Mouse (Mus musculus) kidney, embryonic 14.5 days (tissue): ENCODE measurements around the gene Tpk1. TPM values are rescaled to one million over a fixed set of nuclear protein-coding genes. Genes with fewer than 3 reads are reported as not detected.

Experiments used
- ATAC-seq: fragments of 200-750 bp; cut with Nextera tagmentation; 2 replicates; pipeline ENCODE4 v1.8.0; 2017; ENCODE audit warnings: moderate number of reproducible peaks, mild to moderate bottlenecking, moderate TSS enrichment, moderate library complexity; ENCODE audit not compliant: low FRiP score, low TSS enrichment
- H3K27ac ChIP-seq: fragments of 300-500 bp; sonication (generic); 2 replicates; pipeline ENCODE4 v1.5.1; 2014; ENCODE audit warnings: low read depth, mild to moderate bottlenecking, low read length, moderate library complexity, mixed read lengths
- H3K27me3 ChIP-seq: fragments of 300-500 bp; sonication (generic); 2 replicates; pipeline ENCODE4 v1.6.1; 2014; ENCODE audit warnings: mild to moderate bottlenecking, low read length; ENCODE audit not compliant: control insufficient read depth, insufficient read depth
- H3K36me3 ChIP-seq: fragments of 300-500 bp; sonication (generic); 2 replicates; pipeline ENCODE4 v1.6.1; 2014; ENCODE audit warnings: low read length, mixed read lengths; ENCODE audit not compliant: control insufficient read depth, insufficient read depth
- H3K4me1 ChIP-seq: fragments of 300-500 bp; sonication (generic); 2 replicates; pipeline ENCODE4 v1.6.1; 2014; ENCODE audit warnings: low read length, mixed read lengths; ENCODE audit not compliant: control insufficient read depth, insufficient read depth
- H3K4me2 ChIP-seq: fragments of 300-500 bp; sonication (generic); replicated peaks from 2 replicates; pipeline ENCODE4 v1.6.1; 2014; ENCODE audit warnings: low read depth, mild to moderate bottlenecking, low read length
- H3K4me3 ChIP-seq: fragments of 300-500 bp; sonication (generic); 2 replicates; pipeline ENCODE4 v1.5.1; 2014; ENCODE audit warnings: mild to moderate bottlenecking, low read length
- H3K9ac ChIP-seq: fragments of 300-500 bp; sonication (generic); 2 replicates; pipeline ENCODE4 v1.6.1; 2014; ENCODE audit warnings: low read depth, mild to moderate bottlenecking, low read length, moderate library complexity
- H3K9me3 ChIP-seq: fragments of 300-500 bp; sonication (generic); 2 replicates; pipeline ENCODE4 v1.6.1; 2016; ENCODE audit warnings: low read length; ENCODE audit not compliant: control insufficient read depth
- WGBS: fragments of 180-500 bp; shearing (Covaris S2); extraction: QIAGEN DNeasy Blood & Tissue Kit; methylation state at CpG from one replicate; pipeline ENCODE4 v1.1.7; 2014; 5-methylcytosine and 5-hydroxymethylcytosine counted together
- polyA plus RNA-seq: library from polyadenylated mRNA; unstranded; fragments of >200 nt; fragmentation: Nextera tagmentation; extraction: Ambion mirVana; gene quantifications from 2 replicates; pipeline ENCODE4 v1.2.1, GENCODE M21; 2014

Gene Tpk1
- polyA plus RNA-seq, 1 experiment from 2014 or later: 14.2 TPM

DNA sequence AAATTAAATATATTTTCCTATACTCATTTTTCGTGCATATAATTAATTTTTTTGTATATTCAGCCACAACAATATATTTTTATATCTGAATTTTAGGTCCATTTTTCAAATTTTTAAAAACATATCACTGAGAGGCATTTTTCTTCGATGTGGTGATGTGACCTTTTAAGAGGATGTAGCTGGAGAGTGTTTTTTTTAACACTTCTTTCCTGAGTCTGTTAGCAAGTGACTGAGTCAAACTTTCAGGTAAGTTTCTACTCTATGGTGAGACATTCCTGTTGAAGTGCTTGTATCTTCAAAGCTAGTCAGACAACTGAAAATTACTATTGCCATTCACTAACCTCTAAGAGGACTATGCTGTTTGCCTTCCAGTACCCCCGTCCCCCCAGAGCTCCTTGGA is 283.3 kb downstream of the Tpk1 start:
- Histone ChIP-seq H3K27me3 (no peaks in the 10 kb centered on the region), H3K9me3 (no peaks in the 10 kb centered on the region), H3K27ac (no peak overlapping the region), H3K36me3 (no peaks in the 10 kb centered on the region), H3K4me3 (no peak overlapping the region), H3K4me2 (no peak overlapping the region), H3K4me1 (no peaks in the 10 kb centered on the region), H3K9ac (no peak overlapping the region)
- no peak for ATAC-seq
- WGBS: 94% methylated on average over 3 of the region's 3 CpGs

DNA sequence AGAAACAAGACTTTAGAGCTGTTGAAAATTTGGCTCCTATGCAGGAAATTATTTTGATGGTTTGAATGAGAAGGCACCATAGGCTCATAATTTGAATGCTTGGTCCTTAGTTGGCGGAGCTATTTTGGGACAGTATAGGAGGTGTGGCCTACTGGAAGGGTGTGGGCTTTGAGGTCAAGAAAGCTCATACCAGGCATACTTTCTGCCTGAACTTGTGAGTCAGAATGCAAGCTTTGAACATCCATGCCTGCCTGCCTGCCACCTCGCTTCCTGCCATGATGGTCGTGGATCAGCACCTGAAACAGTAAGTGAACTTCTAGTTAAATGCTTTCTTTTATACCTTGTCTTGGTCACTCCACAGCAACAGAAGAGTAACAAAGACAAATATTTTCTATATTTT is 283.8 kb downstream of the Tpk1 start:
- Histone ChIP-seq H3K4me3 (no peak overlapping the region), H3K9me3 (no peaks in the 10 kb centered on the region), H3K36me3 (no peaks in the 10 kb centered on the region), H3K27me3 (no peaks in the 10 kb centered on the region), H3K4me1 (no peaks in the 10 kb centered on the region), H3K9ac (no peak overlapping the region), H3K4me2 (no peak overlapping the region), H3K27ac (no peak overlapping the region)
- 82% methylated on average over 3 of the region's 3 CpGs for WGBS
- no peak for ATAC-seq

DNA sequence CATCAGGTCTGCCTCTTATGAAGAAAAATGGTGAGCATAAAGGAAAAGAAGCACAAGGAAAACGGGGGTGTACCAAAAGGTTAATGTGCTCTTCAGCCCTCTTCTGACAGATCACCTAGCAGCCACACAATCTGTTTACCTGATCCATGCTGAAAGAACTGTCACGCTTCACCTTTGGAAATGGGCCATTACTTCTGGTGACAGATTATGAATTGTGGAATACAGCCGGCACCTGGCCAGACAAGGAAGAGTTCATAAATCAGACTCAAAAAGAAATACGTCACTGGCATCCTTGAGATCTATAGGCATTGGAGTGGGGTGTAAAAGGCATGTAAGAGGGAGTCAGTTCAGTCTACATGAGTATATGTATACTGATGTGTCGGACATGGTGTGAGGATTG is 292.9 kb downstream of the Tpk1 start:
- ATAC-seq: no peak
- Histone ChIP-seq H3K4me3 (no peak overlapping the region), H3K27ac (no peak overlapping the region), H3K4me2 (no peak overlapping the region), H3K36me3 (no peaks in the 10 kb centered on the region), H3K27me3 (no peaks in the 10 kb centered on the region), H3K4me1 (no peaks in the 10 kb centered on the region), H3K9ac (no peak overlapping the region), H3K9me3 (no peaks in the 10 kb centered on the region)
- 41% methylated on average over 5 of the region's 5 CpGs for WGBS

DNA sequence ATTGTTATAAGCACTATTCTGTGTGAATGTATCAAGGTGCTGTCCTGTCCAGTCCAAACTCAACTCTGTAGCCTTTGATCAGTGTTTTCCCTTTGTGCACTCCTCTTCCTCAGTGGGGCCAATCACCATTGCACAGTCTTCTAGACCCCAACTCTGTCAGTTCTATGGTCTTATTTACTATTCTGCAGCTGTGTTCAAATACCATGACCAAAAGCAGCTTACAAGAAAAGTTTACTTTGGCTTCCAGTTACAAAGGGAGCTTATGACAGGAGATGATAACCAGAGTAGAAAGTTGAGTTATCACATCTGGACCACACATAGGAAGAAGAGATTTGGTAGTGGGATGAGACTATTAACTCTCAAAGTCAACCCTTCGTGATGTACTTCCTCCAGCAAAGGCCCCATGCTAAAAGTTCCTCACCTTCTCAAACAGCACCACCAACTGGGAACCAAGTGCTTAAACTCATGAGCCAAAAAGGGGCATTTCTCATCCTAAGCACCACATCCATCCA is 298.6 kb downstream of the Tpk1 start:
- Histone ChIP-seq H3K36me3 (no peaks in the 10 kb centered on the region), H3K4me3 (no peak overlapping the region), H3K4me2 (no peak overlapping the region), H3K27me3 (no peaks in the 10 kb centered on the region), H3K9me3 (no peaks in the 10 kb centered on the region), H3K27ac (no peak overlapping the region), H3K9ac (no peak overlapping the region), H3K4me1 (no peaks in the 10 kb centered on the region)
- peak; percentile 28; the same call in 1 of the 2 replicates for ATAC-seq
- 67% methylated on average over 1 of the region's 1 CpGs for WGBS

- WGBS: 90% methylated on average over 2 of the region's 2 CpGs
- Histone ChIP-seq H3K9ac (no peak overlapping the region), H3K4me3 (no peak overlapping the region), H3K36me3 (no peaks in the 10 kb centered on the region), H3K4me2 (no peak overlapping the region), H3K9me3 (no peaks in the 10 kb centered on the region), H3K4me1 (no peaks in the 10 kb centered on the region), H3K27me3 (no peaks in the 10 kb centered on the region), H3K27ac (no peak overlapping the region)
- ATAC-seq: 0 out of 2 replicates have a peak, but pooled peaks have one; percentile 32
Measured at GRCm38 (mm10) chr6:43366952-43367351, 299.1 kb downstream of the Tpk1 start.

GRCm38 (mm10) chr6:43363917-43364316 is 302.2 kb downstream of the Tpk1 start:
- 85% methylated on average over 3 of the region's 3 CpGs for WGBS
- ATAC-seq: no peak

DNA sequence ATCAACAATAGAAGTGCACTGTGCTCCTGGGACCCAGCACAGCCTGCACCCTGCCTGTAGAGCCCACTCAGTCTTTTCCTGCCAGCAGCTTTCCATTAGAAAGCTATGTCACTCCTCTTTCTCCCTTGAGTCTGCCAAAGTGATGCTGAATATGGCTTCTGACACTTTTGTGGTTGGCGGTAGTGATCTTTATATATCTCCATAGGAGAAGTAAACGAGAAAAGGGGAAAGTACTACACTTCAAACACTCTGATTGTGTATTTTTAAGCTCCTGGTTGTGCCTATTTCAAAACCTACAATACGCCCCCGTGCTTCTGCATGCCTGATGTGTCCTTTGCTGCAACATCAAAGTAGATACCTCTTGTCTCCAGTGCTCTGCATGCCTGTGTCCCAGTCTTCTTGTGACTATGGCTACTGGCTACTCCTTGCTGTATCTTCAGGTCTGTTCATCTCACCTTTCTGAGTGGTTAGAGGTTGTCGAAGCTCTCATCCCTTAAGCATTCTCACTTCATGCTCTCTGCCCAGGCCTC is 302.7 kb downstream of the Tpk1 start:
- Histone ChIP-seq H3K4me2 (no peak overlapping the region), H3K9me3 (no peaks in the 10 kb centered on the region), H3K4me1 (no peaks in the 10 kb centered on the region), H3K36me3 (no peaks in the 10 kb centered on the region), H3K9ac (no peak overlapping the region), H3K27ac (no peak overlapping the region), H3K4me3 (no peak overlapping the region), H3K27me3 (no peaks in the 10 kb centered on the region)
- no peak for ATAC-seq
- WGBS: 77% methylated on average over 5 of the region's 5 CpGs

More at GRCm38 (mm10) chr6:43363917-43364316, 302.2 kb downstream of the Tpk1 start:
- Histone ChIP-seq H3K4me1 (no peaks in the 10 kb centered on the region), H3K4me2 (no peak overlapping the region), H3K27ac (no peak overlapping the region), H3K9ac (no peak overlapping the region), H3K4me3 (no peak overlapping the region), H3K27me3 (no peaks in the 10 kb centered on the region), H3K9me3 (no peaks in the 10 kb centered on the region), H3K36me3 (no peaks in the 10 kb centered on the region)

GRCm38 (mm10) chr6:43361248-43361647 is 304.8 kb downstream of the Tpk1 start:
- Histone ChIP-seq H3K27ac (no peak overlapping the region), H3K27me3 (no peaks in the 10 kb centered on the region), H3K9me3 (no peaks in the 10 kb centered on the region), H3K4me1 (no peaks in the 10 kb centered on the region), H3K4me3 (no peak overlapping the region), H3K9ac (no peak overlapping the region), H3K4me2 (no peak overlapping the region), H3K36me3 (no peaks in the 10 kb centered on the region)
- ATAC-seq: no peak
- 51% methylated on average over 5 of the region's 5 CpGs for WGBS

GRCm38 (mm10) chr6:43360214-43360613 is 305.9 kb downstream of the Tpk1 start:
- ATAC-seq: no peak
- Histone ChIP-seq H3K4me3 (no peak overlapping the region), H3K9me3 (no peaks in the 10 kb centered on the region), H3K27me3 (no peaks in the 10 kb centered on the region), H3K27ac (no peak overlapping the region), H3K9ac (no peak overlapping the region), H3K4me2 (no peak overlapping the region), H3K4me1 (no peaks in the 10 kb centered on the region), H3K36me3 (no peaks in the 10 kb centered on the region)
- WGBS: 90% methylated on average over 3 of the region's 3 CpGs
